Mouse (Mus musculus) T-helper 17 cell (primary cell): ENCODE data around the gene Zfr.
"Not testable (repeated sequence)": the region's sequence is repeated elsewhere in the genome, so short reads cannot be mapped to it uniquely, and the experiment has no call there.

Experiments
- in situ Hi-C, 2 experiments: fragments of 300-600 bp; cut with MboI, MseI; formaldehyde crosslinking; loops; 1 replicate in 1 of 2; 2 replicates in 1 of 2; pipeline ENCODE4 v1.15.1; 2025; ENCODE audit warnings: high pct_unique_total_duplicates in 2 of 2

Zfr gene

DNA sequence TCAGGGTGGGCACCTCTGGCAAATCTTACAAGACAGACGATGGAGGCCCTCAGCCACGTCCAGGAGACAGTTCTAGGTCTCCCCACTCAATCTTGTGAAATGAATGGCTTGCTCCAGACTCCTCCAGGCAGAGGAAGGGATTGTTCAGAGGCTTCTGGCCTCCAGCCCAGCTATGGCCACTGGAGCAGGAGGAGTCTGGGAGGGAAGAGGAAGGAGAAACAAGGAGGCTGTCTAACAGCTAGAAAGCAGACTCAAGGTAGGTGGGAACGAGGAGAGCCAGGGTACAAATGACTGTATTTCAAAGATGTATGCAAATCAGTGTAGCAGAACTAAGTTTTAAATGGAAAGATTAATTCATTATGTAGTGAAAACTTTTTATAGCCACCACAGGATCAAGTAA is 13.9 kb upstream of the Zfr start:
- in situ Hi-C loops: no loop called here

DNA sequence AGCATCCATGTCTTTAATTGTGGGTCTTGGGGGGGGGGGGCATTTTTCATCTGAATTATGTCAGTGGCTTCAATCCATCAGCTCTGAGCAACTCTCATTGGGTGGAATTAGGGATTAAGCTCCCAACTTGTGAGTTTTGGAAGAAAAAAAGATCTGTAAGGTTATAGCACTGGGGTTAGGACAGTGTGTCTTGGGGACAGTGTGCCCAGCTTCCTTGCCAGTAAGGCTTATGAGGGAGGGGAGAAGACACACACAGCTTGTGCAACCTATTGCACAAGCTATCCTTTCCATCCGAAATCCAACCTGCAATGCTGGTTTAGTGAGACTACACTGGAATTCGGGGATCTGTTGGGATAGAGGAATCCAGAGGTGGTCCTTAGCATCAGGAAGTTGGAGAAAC is 12.8 kb upstream of the Zfr start:
- in situ Hi-C loops: no loop called here

DNA sequence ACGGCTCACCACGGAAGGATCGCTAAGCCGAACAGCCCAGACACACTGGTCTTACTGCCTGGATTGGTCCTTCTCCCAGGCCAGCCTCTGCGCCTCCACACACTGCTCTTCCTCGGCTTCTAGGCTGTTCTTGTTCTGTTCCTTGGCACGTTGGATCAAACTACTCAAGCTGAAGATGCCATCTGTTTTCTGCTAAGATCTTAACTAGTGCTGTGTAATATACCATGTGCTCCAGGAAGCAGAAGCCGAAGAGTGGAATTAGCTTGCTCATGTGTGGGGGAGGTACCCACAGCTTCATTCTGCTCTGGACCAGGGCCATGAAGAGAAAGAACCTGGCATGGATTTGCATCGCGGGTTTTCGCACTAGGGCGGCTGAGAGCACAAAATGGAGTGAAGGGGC is 11.2 kb upstream of the Zfr start:
- in situ Hi-C loops: no loop called here

DNA sequence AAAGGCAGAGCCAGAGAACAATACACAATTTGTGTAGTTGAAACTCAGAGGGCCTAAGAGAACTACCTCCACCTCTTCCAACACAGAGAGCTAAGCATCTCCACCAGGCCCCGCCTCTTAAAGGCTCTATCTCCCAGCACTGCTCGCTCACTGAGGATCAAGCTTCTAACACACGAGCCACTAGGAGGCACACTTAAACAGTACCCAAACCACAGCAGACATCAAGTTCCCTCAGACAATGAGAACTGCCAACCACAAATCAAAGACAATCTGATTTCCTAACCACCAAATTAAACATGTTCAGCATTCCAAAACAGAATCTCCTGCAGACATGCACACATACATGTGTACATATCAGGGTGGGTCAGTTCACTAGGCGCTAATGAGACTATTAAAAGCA is 9.4 kb upstream of the Zfr start:
- in situ Hi-C loops: no loop called here

DNA sequence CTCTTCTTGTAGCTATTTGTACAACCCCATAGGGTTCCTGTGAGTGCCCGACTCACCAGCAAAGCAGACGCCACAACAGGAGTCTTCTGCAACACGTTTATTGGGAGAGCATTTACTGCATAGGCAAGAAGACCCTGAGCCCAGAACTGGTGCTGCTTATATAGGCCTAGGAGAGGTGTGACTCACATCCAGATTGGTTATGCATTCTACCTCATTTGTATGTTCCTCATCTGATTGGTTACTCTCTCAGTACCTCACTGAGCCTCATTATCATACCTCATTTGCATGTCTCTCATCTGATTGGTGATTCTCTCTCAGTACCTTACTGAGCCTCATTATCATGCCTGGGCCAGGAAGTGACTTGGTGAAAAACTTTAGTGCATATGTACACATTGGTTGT is 8.7 kb upstream of the Zfr start:
- in situ Hi-C loops: not testable (repeated sequence)

DNA sequence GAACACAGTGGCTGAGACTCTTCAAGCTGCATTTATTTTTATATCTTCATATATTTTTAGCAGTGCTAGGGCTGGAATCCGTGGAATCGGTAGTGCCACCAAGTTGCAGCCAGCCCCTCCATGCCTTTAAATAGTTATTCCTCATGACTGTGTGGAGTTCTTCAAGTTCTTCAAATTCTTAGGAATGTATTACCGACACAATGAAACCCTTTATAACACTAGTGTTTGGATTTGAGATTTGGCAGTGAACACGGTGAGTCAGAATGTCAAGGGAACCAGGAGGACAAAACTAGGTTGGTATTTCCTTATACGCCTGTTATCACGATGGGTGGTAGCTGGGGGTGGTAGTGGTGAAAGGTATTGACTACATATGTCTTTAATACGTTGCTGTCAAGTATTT is 6.4 kb upstream of the Zfr start:
- in situ Hi-C loops: no loop called here

DNA sequence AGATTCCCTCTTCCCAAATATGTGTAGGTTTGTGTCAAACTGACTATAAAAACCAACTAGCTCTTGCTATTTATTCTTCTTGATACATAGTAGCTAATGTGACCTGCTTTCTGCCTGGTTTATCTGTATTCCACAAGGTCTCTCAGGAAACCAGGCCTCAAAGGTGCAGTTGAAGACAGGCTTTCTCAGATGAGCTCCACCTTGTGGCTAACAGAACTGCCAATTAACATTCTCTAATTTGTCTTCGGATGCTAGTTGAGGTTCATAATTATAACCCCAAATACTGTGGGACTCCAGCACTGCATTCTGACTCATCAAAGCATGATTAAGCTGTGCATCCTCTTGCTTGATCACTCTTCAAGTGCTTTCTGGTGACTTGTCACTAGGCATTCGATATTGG is 4.2 kb upstream of the Zfr start:
- in situ Hi-C loops: no loop called here

DNA sequence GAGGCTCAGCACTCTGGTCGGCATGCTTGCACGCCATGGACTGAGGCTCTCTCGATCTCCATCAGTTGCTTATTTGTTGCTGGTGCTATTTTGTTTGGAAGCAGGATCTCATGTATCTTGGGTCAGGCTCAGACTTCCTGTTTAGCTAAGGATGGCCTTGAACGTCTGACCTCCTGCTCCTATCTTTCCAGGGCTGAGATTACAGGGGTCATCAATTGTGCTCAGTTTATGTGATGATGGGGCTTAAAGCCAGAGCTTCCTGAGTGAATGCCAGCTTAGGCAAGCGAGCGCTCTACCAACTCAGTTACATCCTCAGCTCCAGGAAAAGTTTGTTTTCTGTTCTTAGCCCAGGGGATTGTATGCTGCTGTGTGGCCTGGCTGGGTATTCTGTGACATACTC is 3.1 kb upstream of the Zfr start:
- in situ Hi-C loops: no loop called here

DNA sequence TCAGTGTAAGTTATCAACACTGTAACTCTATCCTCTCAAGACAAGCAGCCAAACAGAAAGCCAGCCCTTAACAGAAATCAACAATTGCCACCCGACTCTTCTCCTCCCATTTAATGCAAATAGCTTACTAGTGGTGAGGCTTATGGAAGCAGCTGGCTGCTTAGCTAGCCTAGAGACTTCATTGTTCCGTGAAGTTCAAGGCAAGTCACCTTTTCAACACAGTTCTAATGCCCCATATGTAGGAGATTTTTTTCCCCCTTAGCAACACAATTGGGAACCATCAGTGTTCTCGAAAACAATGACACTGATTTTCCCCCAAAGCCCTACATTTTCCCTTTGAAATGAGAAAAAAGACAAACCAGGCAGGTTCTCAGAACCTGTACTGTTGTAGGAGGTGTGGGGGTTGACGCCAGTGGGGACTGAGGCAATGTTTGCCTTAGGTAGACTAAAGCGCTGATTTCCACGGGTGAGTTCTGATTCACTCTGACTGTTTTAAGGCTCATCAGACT is 1.9 kb upstream of the Zfr start:
- in situ Hi-C loops: no loop called here

DNA sequence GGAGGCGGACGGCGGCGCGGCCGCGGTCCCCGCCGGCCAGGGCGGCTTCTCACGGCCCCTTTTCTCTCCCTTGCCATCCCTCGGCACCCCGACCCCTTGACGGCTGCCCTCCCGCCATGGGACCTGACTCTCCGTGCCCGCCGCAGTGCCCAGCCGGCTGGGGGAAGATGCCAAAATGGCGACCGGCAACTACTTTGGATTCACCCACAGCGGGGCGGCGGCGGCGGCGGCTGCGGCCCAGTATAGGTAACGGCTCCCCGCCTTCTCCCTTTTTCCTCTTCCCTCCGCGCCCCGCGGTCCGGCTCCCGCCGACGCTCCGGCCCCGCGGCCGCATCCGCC is 431 bp downstream of the Zfr start:
- in situ Hi-C loops: no loop called here

DNA sequence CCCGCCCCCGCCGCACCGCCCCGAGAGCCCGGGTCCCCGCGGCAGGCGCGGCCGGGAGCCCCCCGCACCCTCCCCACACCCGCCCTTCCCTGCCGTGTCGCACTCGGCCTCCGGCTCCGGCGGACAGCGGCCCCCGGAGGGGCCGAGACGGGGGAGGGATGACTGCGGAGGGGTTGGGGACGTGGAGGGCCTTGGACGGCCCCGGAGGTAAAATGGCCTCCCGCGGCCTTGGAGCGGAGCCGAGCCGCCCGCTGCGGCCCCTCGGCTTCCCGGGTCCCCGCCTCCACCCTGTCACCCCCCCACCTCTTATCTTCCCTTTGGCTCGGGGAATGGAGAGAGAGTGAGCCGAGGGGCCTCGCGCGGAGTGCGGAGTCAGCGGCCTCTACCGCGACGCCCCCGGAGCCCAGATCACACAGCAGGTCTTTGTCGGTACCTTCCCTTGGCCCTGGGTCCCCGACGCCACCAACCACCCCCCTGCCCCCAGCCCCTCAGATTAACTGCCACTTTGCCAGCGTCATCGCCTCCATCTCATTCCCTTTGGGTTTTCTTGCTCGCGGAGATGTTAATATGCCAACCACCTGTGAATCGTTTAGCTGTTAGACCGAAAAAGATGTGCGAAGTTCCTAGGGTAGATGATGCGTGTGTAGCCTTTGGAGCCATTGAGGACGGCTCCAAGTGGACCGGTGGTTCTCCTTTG is 949 bp downstream of the Zfr start:
- in situ Hi-C loops: no loop called here

DNA sequence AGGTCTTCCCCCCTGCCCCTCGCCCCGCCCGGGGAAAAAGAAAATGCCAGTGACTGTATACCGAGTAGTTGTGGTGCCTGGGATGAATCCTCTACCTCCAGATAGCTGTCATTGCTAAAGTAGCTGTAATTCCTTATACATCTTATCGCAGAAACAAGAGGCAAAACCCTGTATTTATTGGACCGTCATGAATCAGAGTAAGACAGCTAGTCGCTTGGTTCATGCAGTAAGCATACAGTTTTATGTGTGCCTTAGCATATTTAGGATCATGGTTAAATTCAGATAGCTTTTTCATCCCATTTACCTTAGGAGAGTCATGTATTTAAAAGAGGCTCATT is 1.5 kb downstream of the Zfr start:
- in situ Hi-C loops: no loop called here

DNA sequence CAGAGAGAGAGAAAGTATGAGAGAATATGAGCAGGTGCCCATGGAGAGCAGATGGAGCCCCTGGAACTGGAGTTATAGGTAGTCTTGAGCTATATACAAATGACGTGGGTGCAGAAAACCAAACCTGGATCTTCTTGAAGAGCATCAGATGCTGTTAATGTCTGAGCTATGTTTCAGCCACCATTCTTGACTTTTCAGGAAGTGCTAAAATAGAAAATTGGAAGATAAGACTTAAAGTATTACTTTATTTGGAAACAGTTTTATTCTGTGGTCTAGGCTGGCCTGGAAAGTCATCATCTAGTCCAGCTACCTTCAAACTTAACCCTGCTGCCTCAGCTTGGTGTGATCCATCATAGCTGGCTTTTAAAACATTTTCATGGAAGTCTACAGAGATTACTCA is 7.3 kb downstream of the Zfr start:
- in situ Hi-C loops: no loop called here

DNA sequence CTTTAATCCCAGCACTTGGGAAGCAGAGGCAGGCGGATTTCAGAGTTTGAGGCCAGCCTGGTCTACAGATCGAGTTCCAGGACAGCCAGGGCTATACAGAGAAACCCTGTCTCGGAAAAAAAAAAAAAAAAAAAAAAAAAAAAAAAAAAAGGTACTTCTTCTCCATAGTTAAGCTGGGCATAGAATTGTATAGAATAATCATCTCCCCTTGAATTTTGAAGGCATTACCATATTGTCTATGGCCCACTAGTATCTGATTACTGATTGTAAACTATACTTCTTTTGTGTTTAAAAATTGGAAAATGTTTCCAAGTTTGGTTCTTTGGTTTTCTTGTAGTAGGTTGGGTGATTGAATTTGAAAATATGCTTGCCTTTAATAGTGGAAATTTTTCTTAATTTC is 13.2 kb downstream of the Zfr start:
- in situ Hi-C loops: not testable (repeated sequence)

DNA sequence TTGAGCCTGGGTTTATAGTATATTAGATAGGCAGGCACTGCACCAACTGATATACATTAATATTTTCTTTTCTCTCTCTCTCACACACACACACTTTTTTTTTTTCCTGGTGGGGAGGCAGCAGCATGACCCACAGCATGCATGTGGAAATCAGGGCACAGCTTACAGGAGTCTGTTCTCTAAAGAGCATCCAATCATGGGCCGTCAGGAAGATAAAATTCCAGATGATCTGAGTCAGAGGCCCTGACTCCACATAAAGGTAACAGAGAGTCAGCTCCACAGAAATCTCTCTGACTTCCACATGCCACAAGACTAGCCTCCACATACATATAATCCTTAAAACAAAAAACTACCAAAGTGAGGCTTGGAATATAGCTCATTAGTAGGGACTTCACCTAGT is 16.9 kb downstream of the Zfr start:
- in situ Hi-C loops: no loop called here

DNA sequence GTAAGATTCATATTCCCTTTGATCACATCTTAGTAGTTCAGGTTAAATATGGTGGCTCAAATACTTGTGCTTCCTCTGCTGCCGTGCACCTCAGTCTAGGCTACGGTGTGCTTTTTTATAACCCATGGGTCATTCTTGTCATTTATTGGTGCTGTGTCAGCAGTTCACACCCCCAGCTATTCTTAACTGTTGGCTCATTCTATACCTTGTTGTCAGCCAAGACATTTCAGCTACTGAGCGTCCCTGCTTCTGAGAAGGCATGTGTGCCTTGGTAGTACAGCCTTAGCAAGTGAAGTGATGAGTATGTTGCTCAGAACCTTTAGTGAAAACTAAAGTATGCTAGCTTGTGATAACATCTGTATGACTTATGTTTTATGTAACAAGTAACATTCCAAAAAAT is 17.7 kb downstream of the Zfr start:
- in situ Hi-C loops: no loop called here

DNA sequence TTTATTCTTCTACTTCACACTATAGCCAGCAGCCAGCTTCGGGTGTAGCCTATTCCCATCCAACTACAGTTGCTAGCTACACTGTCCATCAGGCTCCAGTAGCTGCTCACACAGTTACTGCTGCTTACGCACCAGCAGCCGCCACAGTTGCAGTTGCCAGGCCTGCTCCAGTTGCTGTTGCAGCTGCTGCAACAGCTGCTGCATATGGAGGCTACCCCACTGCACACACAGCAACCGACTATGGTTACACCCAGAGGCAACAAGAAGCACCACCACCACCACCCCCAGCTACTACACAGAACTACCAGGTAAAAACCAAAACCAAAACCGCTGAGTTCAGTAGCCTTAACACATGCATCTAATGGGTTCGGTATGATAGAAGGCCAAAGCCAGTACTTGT is 18.7 kb downstream of the Zfr start:
- in situ Hi-C loops: no loop called here

DNA sequence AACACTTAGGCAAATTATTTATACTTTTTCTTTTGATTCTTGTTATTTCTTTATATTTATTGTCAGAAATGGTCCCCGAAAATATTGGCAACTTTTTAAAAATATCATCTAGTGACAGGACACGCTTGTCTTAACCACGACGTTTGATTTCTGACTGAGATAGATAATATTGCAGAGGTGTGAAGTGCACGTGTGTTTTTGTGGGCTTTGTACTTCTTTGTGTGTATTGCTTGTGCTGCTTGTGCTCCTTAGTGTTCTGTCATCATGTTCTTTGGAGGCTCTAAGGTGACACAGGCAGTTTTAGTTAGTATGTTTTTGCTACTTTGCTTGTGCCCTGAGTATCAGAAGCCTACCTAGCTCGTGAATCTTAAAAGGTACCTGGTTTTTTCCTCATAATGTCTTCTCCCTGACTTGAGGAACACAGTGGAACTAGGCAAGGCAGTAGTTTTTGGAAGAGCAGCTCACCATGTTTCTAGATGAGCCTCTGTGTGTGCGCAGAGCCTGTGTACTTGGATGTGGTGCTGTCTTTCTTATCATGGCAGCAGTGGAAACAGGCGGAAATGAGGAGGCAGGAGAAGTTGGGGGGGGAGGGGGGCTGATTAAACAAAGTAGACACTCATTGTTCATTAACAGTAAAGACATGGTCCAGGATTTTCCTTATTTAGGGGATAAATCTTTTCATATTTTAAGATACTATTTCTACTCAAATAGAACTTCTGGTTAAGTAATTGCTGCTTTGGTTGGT is 23.5 kb downstream of the Zfr start:
- in situ Hi-C loops: no loop called here

DNA sequence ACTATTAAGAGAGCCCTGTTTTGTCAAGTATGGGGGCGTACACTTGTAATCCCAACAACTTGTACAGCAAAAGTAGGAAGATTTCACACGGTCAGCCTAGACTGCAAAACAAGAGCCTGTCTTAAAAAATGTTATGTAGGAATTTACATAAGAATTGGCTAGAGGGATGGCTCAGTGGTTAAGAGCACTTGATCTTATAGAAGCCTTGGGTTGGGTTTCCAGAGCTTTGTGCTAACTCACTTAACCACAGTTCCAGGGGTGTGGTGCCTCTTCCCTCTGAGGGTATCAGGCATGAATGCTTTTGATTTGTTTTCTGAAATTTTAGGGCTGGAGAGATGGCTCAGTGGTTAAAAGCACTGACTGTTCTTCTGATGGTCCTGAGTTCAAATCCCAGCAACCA is 29.8 kb downstream of the Zfr start:
- in situ Hi-C loops: no loop called here

DNA sequence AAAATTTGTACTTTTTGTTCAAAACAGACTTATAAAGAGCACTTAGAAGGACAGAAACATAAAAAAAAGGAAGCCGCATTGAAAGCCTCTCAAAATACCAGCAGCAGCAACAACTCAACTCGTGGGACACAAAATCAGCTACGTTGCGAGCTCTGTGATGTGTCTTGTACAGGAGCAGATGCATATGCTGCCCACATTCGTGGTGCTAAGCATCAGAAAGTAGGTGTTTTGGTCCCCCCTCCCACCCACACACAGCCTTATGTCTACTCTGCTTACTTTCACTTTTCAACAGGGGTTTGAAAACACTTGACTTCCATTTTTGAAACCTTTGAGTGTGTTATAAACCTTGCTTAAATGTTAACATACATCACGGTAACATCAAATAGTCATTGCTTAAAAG is 31.9 kb downstream of the Zfr start:
- in situ Hi-C loops: no loop called here

DNA sequence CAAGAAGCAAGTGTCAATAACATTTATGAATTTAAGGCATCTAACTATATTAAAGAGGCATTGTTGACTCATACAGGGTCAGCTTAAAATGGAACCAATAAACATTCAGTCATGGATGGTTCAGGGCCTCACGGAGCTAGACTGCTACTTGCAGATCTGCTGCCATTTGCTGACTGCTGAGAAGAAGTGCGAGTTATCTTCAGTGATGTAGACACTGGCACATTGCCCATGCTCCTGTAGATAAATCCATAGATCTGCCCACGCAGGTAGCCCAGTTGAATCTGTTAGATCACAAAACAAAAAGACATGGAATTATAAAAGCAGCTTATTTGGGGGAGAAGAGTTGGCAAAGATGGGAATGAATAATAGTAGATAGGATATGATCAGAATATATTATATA is 36.1 kb downstream of the Zfr start:
- in situ Hi-C loops: no loop called here

DNA sequence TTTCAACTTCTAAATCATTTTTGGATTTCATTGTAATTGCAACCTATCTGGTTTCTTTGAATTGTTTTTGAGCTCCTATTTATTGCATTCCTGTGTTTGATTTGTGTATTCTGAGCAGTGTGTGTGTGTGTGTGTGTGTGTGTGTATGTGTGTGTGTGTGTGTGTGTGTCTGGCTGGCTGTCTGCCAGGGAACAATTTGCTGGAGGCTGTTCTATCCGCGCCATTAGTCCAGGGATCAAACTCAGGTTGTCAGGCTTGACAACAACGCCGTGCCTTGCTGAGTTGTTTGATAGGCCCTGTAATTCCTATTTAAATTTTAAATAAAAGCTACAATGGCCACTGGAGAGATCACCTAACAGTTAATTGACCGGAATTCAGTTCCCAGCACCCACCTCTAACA is 60.5 kb downstream of the Zfr start:
- in situ Hi-C loops: no loop called here

DNA sequence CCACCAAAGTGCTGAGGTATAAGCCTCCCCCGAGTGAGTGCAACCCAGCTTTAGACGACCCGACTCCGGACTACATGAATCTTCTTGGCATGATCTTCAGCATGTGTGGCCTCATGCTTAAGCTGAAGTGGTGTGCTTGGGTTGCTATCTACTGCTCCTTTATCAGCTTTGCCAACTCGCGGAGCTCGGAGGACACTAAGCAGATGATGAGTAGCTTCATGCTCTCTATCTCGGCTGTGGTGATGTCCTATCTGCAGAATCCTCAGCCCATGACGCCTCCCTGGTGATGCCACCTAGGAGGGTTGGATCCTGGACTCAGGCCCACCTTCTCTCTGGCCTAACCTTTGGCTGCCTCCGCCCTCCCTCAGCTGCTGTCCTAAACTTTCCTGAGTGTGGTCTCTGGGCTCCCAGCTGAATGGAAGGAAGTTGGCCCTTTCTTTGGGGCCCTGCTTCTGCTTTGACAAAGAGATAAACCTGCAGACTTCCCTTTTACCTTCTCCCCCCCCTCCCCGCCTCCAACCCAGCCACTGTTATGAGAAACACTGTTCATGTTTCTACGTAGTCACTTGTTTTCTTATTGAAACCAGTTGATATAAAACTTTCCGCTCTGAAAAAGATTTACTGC is 63.7 kb downstream of the Zfr start:
- in situ Hi-C loops: not testable (repeated sequence)
